In the genomic region with DNA sequence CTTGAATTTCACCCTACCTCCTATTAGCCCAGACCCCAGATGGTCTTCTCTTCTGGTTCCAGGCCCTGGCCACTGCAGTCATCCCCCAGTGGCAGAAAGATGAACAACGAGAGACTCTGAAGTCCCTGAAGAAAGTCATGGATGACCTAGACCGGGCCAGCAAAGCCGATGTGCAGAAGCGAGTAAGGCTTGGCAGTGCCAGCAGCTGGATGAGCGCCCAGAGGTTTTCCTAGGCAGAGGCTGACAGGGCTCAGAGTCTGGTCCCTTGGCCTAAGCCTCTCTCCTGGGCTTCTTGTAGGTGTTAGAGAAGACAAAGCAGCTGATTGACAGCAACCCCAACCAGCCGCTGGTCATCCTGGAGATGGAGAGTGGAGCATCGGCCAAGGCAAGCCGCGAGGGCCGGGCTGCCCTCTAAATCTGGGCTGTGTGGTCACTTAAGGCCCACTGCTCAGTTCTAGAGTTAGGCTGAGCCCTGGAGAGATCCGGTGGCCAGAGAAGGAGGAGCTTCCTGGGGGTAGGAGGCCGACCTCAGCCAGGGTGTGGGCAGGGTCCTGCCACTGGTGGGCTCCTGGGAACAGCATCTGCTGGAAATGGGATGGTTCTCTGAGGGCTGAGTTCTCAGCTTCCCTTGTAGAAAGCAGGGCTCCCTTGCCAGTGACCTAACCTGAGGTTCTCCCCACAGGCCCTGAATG, we compare ENCODE assay signal across 21 mouse cellular contexts. TPM values are rescaled to one million over a fixed set of nuclear protein-coding genes. Genes with fewer than 3 reads are reported as not detected.
DNase-seq lines count a peak whose midpoint lies in the region; ATAC-seq and TF ChIP-seq lines count a peak whose summit lies in the region.
"Had no signal": no experiment of that assay in that cellular context is flagged by ENCODE, and none has a peak within 500 bp of the region (broad histone marks: within the 10 kb centered on the region; RNA-seq: fewer than 3 reads in every experiment).

No protein-coding gene starts in this region.

- no peak for TF ChIP-seq EP300 in ES-Bruce4 (IDR thresholded peaks at IDR 0.05; ENCODE audit: insufficient read depth, low read depth, low read length)

- H3K27ac ChIP-seq in forebrain, postnatal 0 days (ENCODE audit: low read depth, low read length), result no peak overlapping the region
- H3K27ac ChIP-seq in forebrain, embryonic 15.5 days (replicated peaks), result no peak overlapping the region
- H3K27ac ChIP-seq in intestine, postnatal 0 days (ENCODE audit: low read depth, low read length), result peak overlapping the region; percentile 41; the same call in 1 of the 2 replicates
- H3K27ac ChIP-seq in intestine, embryonic 16.5 days (ENCODE audit: low read length), result no peak overlapping the region
- H3K27ac ChIP-seq in ES-Bruce4 (ENCODE audit: insufficient read depth, low read length), result peak overlapping the region; percentile 93
- H3K27ac ChIP-seq: heart, embryonic 13.5 days; intestine, embryonic 15.5 days; liver, embryonic 12.5 days; neural tube, embryonic 13.5 days had no signal

- 91% methylated on average over 12 of the region's 12 CpGs for WGBS in forebrain, postnatal 0 days
- WGBS in forebrain, embryonic 15.5 days, result 91% methylated on average over 12 of the region's 12 CpGs
- WGBS in intestine, postnatal 0 days, result 92% methylated on average over 12 of the region's 12 CpGs
- 94% methylated on average over 12 of the region's 12 CpGs for WGBS in intestine, embryonic 16.5 days

- H3K4me1 ChIP-seq in forebrain, postnatal 0 days (ENCODE audit: insufficient read depth), result peaks cover 8% of the 10 kb centered on the region
- peaks cover 13% of the 10 kb centered on the region for H3K4me1 ChIP-seq in forebrain, embryonic 15.5 days
- H3K4me1 ChIP-seq in intestine, postnatal 0 days (replicated peaks; ENCODE audit: control insufficient read depth, insufficient read depth, low read length), result no peaks in the 10 kb centered on the region
- peaks cover 17% of the 10 kb centered on the region for H3K4me1 ChIP-seq in intestine, embryonic 16.5 days (ENCODE audit: control insufficient read depth, insufficient read depth, low read length)
- H3K4me1 ChIP-seq in ES-Bruce4 (ENCODE audit: control insufficient read depth, insufficient read depth, low read length), result peaks cover 3% of the 10 kb centered on the region

- no peak overlapping the region for H3K9ac ChIP-seq in forebrain, postnatal 0 days
- H3K9ac ChIP-seq in forebrain, embryonic 15.5 days (replicated peaks), result no peak overlapping the region
- no peak overlapping the region for H3K9ac ChIP-seq in intestine, postnatal 0 days (ENCODE audit: low read depth, low read length)
- H3K9ac ChIP-seq in intestine, embryonic 16.5 days (ENCODE audit: low read depth, low read length), result no peak overlapping the region
- H3K9ac ChIP-seq in ES-Bruce4 (ENCODE audit: low read depth, poor library complexity, severe bottlenecking), result no peak overlapping the region
- H3K9ac ChIP-seq: heart, embryonic 13.5 days; intestine, embryonic 15.5 days; liver, embryonic 12.5 days; neural tube, embryonic 13.5 days had no signal

- no peaks in the 10 kb centered on the region for H3K27me3 ChIP-seq in forebrain, postnatal 0 days (ENCODE audit: insufficient read depth, low read length)
- no peaks in the 10 kb centered on the region for H3K27me3 ChIP-seq in forebrain, embryonic 15.5 days
- H3K27me3 ChIP-seq in intestine, postnatal 0 days (replicated peaks; ENCODE audit: control insufficient read depth, insufficient read depth, low read length), result no peaks in the 10 kb centered on the region
- H3K27me3 ChIP-seq in intestine, embryonic 16.5 days (replicated peaks; ENCODE audit: control insufficient read depth, insufficient read depth, low read length), result no peaks in the 10 kb centered on the region
- H3K27me3 ChIP-seq in ES-Bruce4 (ENCODE audit: control insufficient read depth, insufficient read depth, low read length, poor library complexity, severe bottlenecking), result no peaks in the 10 kb centered on the region
- H3K27me3 ChIP-seq: heart, embryonic 13.5 days; intestine, embryonic 15.5 days; liver, embryonic 12.5 days; megakaryocyte, embryonic 14.5 days; neural tube, embryonic 13.5 days had no signal

- no peak for ATAC-seq in forebrain, postnatal 0 days
- ATAC-seq in forebrain, embryonic 15.5 days (replicated peaks), result no peak
- no peak for ATAC-seq in intestine, postnatal 0 days
- ATAC-seq in intestine, embryonic 16.5 days, result no peak
- ATAC-seq: intestine, embryonic 15.5 days; liver, embryonic 12.5 days; lung, postnatal 0 days had no signal

- H3K4me2 ChIP-seq in forebrain, postnatal 0 days (ENCODE audit: low read depth), result no peak overlapping the region
- H3K4me2 ChIP-seq in forebrain, embryonic 15.5 days (replicated peaks), result no peak overlapping the region
- no peak overlapping the region for H3K4me2 ChIP-seq in intestine, postnatal 0 days (replicated peaks; ENCODE audit: low read depth)
- no peak overlapping the region for H3K4me2 ChIP-seq in intestine, embryonic 16.5 days (ENCODE audit: low read depth, low read length)
- H3K4me2 ChIP-seq: heart, embryonic 13.5 days; intestine, embryonic 15.5 days; liver, embryonic 12.5 days; neural tube, embryonic 13.5 days had no signal

- no peaks in the 10 kb centered on the region for H3K9me3 ChIP-seq in forebrain, postnatal 0 days (ENCODE audit: low read length)
- H3K9me3 ChIP-seq in forebrain, embryonic 15.5 days, result no peaks in the 10 kb centered on the region
- H3K9me3 ChIP-seq in intestine, postnatal 0 days (ENCODE audit: control insufficient read depth), result no peaks in the 10 kb centered on the region
- H3K9me3 ChIP-seq in intestine, embryonic 16.5 days (ENCODE audit: control insufficient read depth, low read length), result no peaks in the 10 kb centered on the region
- no peaks in the 10 kb centered on the region for H3K9me3 ChIP-seq in ES-Bruce4 (replicated peaks; ENCODE audit: control insufficient read depth, insufficient read depth, low read length, poor library complexity, severe bottlenecking)
- H3K9me3 ChIP-seq: heart, embryonic 13.5 days; intestine, embryonic 15.5 days; liver, embryonic 12.5 days; megakaryocyte, embryonic 14.5 days; neural tube, embryonic 13.5 days had no signal

- H3K36me3 ChIP-seq in forebrain, postnatal 0 days (ENCODE audit: insufficient read depth), result peaks cover 70% of the 10 kb centered on the region
- peaks cover 71% of the 10 kb centered on the region for H3K36me3 ChIP-seq in forebrain, embryonic 15.5 days
- H3K36me3 ChIP-seq in intestine, postnatal 0 days (ENCODE audit: control insufficient read depth, insufficient read depth), result peaks cover 67% of the 10 kb centered on the region
- H3K36me3 ChIP-seq in intestine, embryonic 16.5 days (ENCODE audit: control insufficient read depth, insufficient read depth, low read length), result peaks cover 46% of the 10 kb centered on the region
- H3K36me3 ChIP-seq in ES-Bruce4 (ENCODE audit: control insufficient read depth, insufficient read depth, low read length, poor library complexity, severe bottlenecking), result peaks cover 77% of the 10 kb centered on the region

- no peak for DNase-seq in forebrain, postnatal 0 days
- peak; percentile 67 for DNase-seq in 3T3-L1 (ENCODE audit: low read depth, low spot score)
- no peak for DNase-seq in urinary bladder, postnatal 25 days (ENCODE audit: low spot score)
- DNase-seq in natural killer cell, adult 2 months (ENCODE audit: low spot score in 2 of 2), result no peak
- DNase-seq: kidney, postnatal 10 days; layer of hippocampus, adult 9-11 months; thymus, adult 2 months had no signal

- TF ChIP-seq POLR2A in ES-Bruce4 (IDR thresholded peaks at IDR 0.05; ENCODE audit: insufficient read depth, low read length), result no peak

- TF ChIP-seq CTCF in forebrain, postnatal 0 days (IDR thresholded peaks at IDR 0.05; ENCODE audit: low read depth), result peak; percentile 11; the same call in 1 of the 2 replicates
- TF ChIP-seq CTCF in intestine, postnatal 0 days (IDR thresholded peaks at IDR 0.05; ENCODE audit: low read depth), result no peak
- TF ChIP-seq CTCF in ES-Bruce4 (IDR thresholded peaks at IDR 0.05; ENCODE audit: low read depth, low read length), result no peak

- no peak overlapping the region for H3K4me3 ChIP-seq in forebrain, postnatal 0 days (ENCODE audit: low read depth, low read length)
- no peak overlapping the region for H3K4me3 ChIP-seq in forebrain, embryonic 15.5 days
- H3K4me3 ChIP-seq in intestine, postnatal 0 days (ENCODE audit: low read depth, low read length), result no peak overlapping the region
- no peak overlapping the region for H3K4me3 ChIP-seq in intestine, embryonic 16.5 days (ENCODE audit: low read length)
- H3K4me3 ChIP-seq in ES-Bruce4 (ENCODE audit: low read depth, low read length), result no peak overlapping the region
- H3K4me3 ChIP-seq: heart, embryonic 13.5 days; intestine, embryonic 15.5 days; liver, embryonic 12.5 days; megakaryocyte, embryonic 14.5 days; neural tube, embryonic 13.5 days had no signal

RNA-seq across cellular contexts. Expression of a gene that starts 2.2 kb away (rescaled TPM):
- 2.8 TPM in 1 of 2 replicates, not detected in the other for total RNA-seq in forebrain, postnatal 0 days (2014; rRNA removed)
- polyA plus RNA-seq in forebrain, postnatal 0 days (2015; fragmentation: Nextera tagmentation; extraction: Ambion mirVana), result not detected in 2 replicates
- polyA plus RNA-seq in forebrain, embryonic 15.5 days (2015; fragmentation: Nextera tagmentation; extraction: Ambion mirVana), result not detected in 2 replicates
- polyA plus RNA-seq in intestine, postnatal 0 days (2015; fragmentation: Nextera tagmentation; extraction: Ambion mirVana), result 7.3 and 8.4 TPM in 2 replicates
- polyA plus RNA-seq in intestine, embryonic 16.5 days (2015; fragmentation: Nextera tagmentation; extraction: Ambion mirVana), result 7.8 and 11.3 TPM in 2 replicates
- polyA plus RNA-seq in ES-Bruce4 (2011; ENCODE audit: insufficient read depth, insufficient read length, low read depth, missing spikeins), result not detected in 2 replicates
- total RNA-seq: left cerebral cortex, postnatal 14 days; midbrain, postnatal 0 days had no signal
- polyA plus RNA-seq: frontal cortex, adult 2 months; midbrain, postnatal 0 days; neural tube, embryonic 13.5 days had no signal

RNA-seq across cellular contexts. Expression of a gene that starts 21.0 kb away (rescaled TPM):
- total RNA-seq in forebrain, postnatal 0 days (2014; rRNA removed), result 79.3 and 106 TPM in 2 replicates
- polyA plus RNA-seq in forebrain, postnatal 0 days (2015; fragmentation: Nextera tagmentation; extraction: Ambion mirVana), result 67.4 and 74.5 TPM in 2 replicates
- polyA plus RNA-seq in forebrain, embryonic 15.5 days (2015; fragmentation: Nextera tagmentation; extraction: Ambion mirVana), result 68.8 and 69.6 TPM in 2 replicates
- polyA plus RNA-seq in intestine, postnatal 0 days (2015; fragmentation: Nextera tagmentation; extraction: Ambion mirVana), result 30.0 and 30.7 TPM in 2 replicates
- 51.6 and 52.3 TPM in 2 replicates for polyA plus RNA-seq in intestine, embryonic 16.5 days (2015; fragmentation: Nextera tagmentation; extraction: Ambion mirVana)
- polyA plus RNA-seq in ES-Bruce4 (2011; ENCODE audit: insufficient read depth, insufficient read length, low read depth, missing spikeins), result 146 and 153 TPM in 2 replicates

RNA-seq across cellular contexts. Expression of a gene that starts 22.4 kb away (rescaled TPM):
- total RNA-seq in forebrain, postnatal 0 days (2014; rRNA removed), result 12.5 and 16.8 TPM in 2 replicates
- polyA plus RNA-seq in forebrain, postnatal 0 days (2015; fragmentation: Nextera tagmentation; extraction: Ambion mirVana), result 4.9 and 5.5 TPM in 2 replicates
- polyA plus RNA-seq in forebrain, embryonic 15.5 days (2015; fragmentation: Nextera tagmentation; extraction: Ambion mirVana), result 8.2 and 8.9 TPM in 2 replicates
- polyA plus RNA-seq in intestine, postnatal 0 days (2015; fragmentation: Nextera tagmentation; extraction: Ambion mirVana), result 3.4 and 4.5 TPM in 2 replicates
- polyA plus RNA-seq in intestine, embryonic 16.5 days (2015; fragmentation: Nextera tagmentation; extraction: Ambion mirVana), result 6.9 and 7.4 TPM in 2 replicates
- polyA plus RNA-seq in ES-Bruce4 (2011; ENCODE audit: insufficient read depth, insufficient read length, low read depth, missing spikeins), result 23.5 and 24.8 TPM in 2 replicates

RNA-seq across cellular contexts. Expression of a gene that starts 38.3 kb away (rescaled TPM):
- total RNA-seq in forebrain, postnatal 0 days (2014; rRNA removed), result 0.33 and 0.38 TPM in 2 replicates
- 0.42 and 0.54 TPM in 2 replicates for polyA plus RNA-seq in forebrain, postnatal 0 days (2015; fragmentation: Nextera tagmentation; extraction: Ambion mirVana)
- 0.60 and 0.79 TPM in 2 replicates for polyA plus RNA-seq in forebrain, embryonic 15.5 days (2015; fragmentation: Nextera tagmentation; extraction: Ambion mirVana)
- polyA plus RNA-seq in intestine, postnatal 0 days (2015; fragmentation: Nextera tagmentation; extraction: Ambion mirVana), result not detected in 2 replicates
- 0.07 and 0.09 TPM in 2 replicates for polyA plus RNA-seq in intestine, embryonic 16.5 days (2015; fragmentation: Nextera tagmentation; extraction: Ambion mirVana)
- polyA plus RNA-seq in ES-Bruce4 (2011; ENCODE audit: insufficient read depth, insufficient read length, low read depth, missing spikeins), result not detected in 2 replicates
- total RNA-seq: midbrain, postnatal 0 days had no signal
- polyA plus RNA-seq: heart, embryonic 13.5 days; liver, embryonic 12.5 days; lung, postnatal 0 days; small intestine, adult 2 months had no signal

RNA-seq across cellular contexts. Expression of a gene that starts 40.5 kb away (rescaled TPM):
- total RNA-seq in forebrain, postnatal 0 days (2014; rRNA removed), result 27.5 and 31.5 TPM in 2 replicates
- 5.8 and 9.3 TPM in 2 replicates for polyA plus RNA-seq in forebrain, postnatal 0 days (2015; fragmentation: Nextera tagmentation; extraction: Ambion mirVana)
- polyA plus RNA-seq in forebrain, embryonic 15.5 days (2015; fragmentation: Nextera tagmentation; extraction: Ambion mirVana), result 11.5 and 14.0 TPM in 2 replicates
- polyA plus RNA-seq in intestine, postnatal 0 days (2015; fragmentation: Nextera tagmentation; extraction: Ambion mirVana), result 4.3 and 4.7 TPM in 2 replicates
- 6.5 and 8.5 TPM in 2 replicates for polyA plus RNA-seq in intestine, embryonic 16.5 days (2015; fragmentation: Nextera tagmentation; extraction: Ambion mirVana)
- 19.0 and 22.4 TPM in 2 replicates for polyA plus RNA-seq in ES-Bruce4 (2011; ENCODE audit: insufficient read depth, insufficient read length, low read depth, missing spikeins)

Comparison
In these comparisons a context has a peak if more than half of its experiments do, and no peak if none do; other contexts are left out.
1. H3K27ac ChIP-seq: peak in intestine, postnatal 0 days (single experiment) and ES-Bruce4 (single experiment); none in forebrain, postnatal 0 days (single experiment), forebrain, embryonic 15.5 days (single experiment) and intestine, embryonic 16.5 days (single experiment).